Mouse (Mus musculus): ENCODE data around the gene Rnf41. TPM values are rescaled to one million over a fixed set of nuclear protein-coding genes. Genes with fewer than 3 reads are reported as not detected.

Rnf41 gene
- polyA plus RNA-seq, 1 experiment from 2014 or later: 105 TPM

DNA sequence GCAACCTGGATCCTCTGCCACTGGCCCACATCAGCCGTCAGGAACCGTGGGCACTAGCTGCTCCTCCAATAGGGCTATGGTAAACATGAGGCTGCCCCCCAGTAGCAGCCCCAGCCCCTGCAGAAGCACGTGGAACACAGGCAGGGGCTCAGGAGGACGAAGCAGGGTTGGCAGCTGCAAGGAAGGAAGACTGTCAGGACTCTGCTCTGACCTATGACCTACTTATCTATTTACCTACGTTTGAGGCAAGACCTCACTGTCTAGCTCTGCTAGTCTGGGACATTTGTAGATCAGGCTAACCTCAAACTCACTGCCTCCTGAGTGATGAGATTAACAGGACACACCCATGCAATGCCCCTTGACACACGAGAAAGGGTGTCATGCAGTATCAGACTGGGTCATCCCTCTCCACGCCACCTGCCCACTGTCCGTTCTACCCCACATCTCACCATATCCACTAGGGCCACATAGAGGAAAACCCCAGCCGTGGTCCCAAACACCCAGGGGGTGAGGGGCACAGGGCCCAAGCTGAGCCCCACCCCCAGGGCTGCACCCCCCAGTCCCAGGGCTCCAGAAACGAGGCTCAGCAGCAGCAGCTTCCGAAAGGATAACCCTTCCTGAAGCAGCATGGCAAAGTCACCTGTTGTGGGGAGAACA is 15.3 kb upstream of the Rnf41 start:
- H3K27me3 ChIP-seq (ENCODE audit: control insufficient read depth, insufficient read depth, low read depth, low read length): no peaks in the 10 kb centered on the region
- WGBS: 60% methylated on average over 11 of the region's 11 CpGs

DNA sequence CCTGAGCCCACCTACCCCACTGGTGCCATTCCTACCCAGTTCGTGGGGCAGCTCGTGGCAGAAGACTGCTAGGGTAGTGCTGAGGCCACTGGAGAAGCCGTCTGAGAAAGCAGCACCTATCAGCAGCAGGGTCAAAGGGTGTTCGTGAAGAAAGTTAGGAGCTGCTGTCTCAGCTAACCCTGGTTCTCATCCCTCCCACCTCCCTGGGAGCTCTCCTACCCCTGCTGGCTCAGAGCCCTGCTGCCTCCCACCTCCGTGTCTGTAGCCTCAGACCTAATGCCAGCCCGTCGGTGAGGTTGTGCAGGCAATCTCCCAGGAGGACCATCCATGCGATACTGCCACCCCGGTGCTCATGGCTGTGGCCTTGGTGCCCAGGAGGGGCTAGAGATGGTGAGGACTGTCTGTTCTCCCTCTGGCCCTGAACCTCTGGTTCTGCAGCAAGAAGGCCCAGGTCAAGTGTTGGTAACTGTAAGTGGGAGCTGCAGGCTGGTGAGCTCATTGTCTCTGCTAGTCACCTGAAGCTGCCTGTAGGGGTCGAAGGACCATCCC is 14.7 kb upstream of the Rnf41 start:
- ATAC-seq: no peak
- no peak overlapping the region for H3K4me3 ChIP-seq (ENCODE audit: low read depth, low read length)
- no peak overlapping the region for H3K27ac ChIP-seq (ENCODE audit: low read length)
- peaks cover 2% of the 10 kb centered on the region; the same call in 1 of the 2 replicates for H3K36me3 ChIP-seq (ENCODE audit: control insufficient read depth, insufficient read depth, low read length)
- WGBS: 75% methylated on average over 10 of the region's 10 CpGs
- no peak overlapping the region for H3K4me2 ChIP-seq (ENCODE audit: low read length)
- no peaks in the 10 kb centered on the region for H3K4me1 ChIP-seq (ENCODE audit: control insufficient read depth, insufficient read depth, low read length)
- H3K9me3 ChIP-seq (replicated peaks; ENCODE audit: control insufficient read depth, low read length, poor library complexity, severe bottlenecking): no peaks in the 10 kb centered on the region
- H3K27me3 ChIP-seq (ENCODE audit: control insufficient read depth, insufficient read depth, low read depth, low read length): no peaks in the 10 kb centered on the region
- H3K9ac ChIP-seq (ENCODE audit: low read depth, low read length): no peak overlapping the region

More for the DNA sequence above, 15.3 kb upstream of the Rnf41 start:
- H3K27ac ChIP-seq (ENCODE audit: low read length): no peak overlapping the region
- H3K9ac ChIP-seq (ENCODE audit: low read depth, low read length): no peak overlapping the region
- H3K4me2 ChIP-seq (ENCODE audit: low read length): no peak overlapping the region
- peaks cover 5% of the 10 kb centered on the region; the same call in 1 of the 2 replicates for H3K36me3 ChIP-seq (ENCODE audit: control insufficient read depth, insufficient read depth, low read length)
- no peak for ATAC-seq
- no peaks in the 10 kb centered on the region for H3K4me1 ChIP-seq (ENCODE audit: control insufficient read depth, insufficient read depth, low read length)
- no peak overlapping the region for H3K4me3 ChIP-seq (ENCODE audit: low read depth, low read length)
- no peaks in the 10 kb centered on the region for H3K9me3 ChIP-seq (replicated peaks; ENCODE audit: control insufficient read depth, low read length, poor library complexity, severe bottlenecking)

DNA sequence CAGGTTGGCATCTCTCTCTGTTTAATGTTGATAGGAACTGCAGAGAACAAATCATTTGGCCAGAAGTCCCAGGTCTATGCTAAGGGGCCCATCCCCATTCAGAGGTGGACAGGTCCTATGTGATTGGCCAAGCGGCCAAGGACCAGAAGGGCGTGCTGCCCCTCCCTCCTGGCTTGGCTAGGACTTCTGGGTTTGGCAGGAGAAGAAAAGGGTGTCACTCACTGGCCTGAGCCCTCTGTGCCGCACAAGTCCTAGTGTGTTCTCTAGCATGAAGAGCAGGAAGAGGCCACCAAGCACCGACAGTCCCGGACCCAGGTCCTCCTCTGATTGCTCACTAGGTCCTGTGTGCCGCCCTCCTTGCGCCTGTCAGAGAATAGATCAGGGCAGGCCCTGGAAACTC is 14.0 kb upstream of the Rnf41 start:
- 69% methylated on average over 7 of the region's 7 CpGs for WGBS
- Histone ChIP-seq H3K27ac (ENCODE audit: low read length) (no peak overlapping the region), H3K9ac (ENCODE audit: low read depth, low read length) (no peak overlapping the region), H3K36me3 (ENCODE audit: control insufficient read depth, insufficient read depth, low read length) (peaks cover 2% of the 10 kb centered on the region; the same call in 1 of the 2 replicates), H3K27me3 (ENCODE audit: control insufficient read depth, insufficient read depth, low read depth, low read length) (no peaks in the 10 kb centered on the region), H3K4me3 (ENCODE audit: low read depth, low read length) (no peak overlapping the region), H3K9me3 (replicated peaks; ENCODE audit: control insufficient read depth, low read length, poor library complexity, severe bottlenecking) (no peaks in the 10 kb centered on the region), H3K4me2 (ENCODE audit: low read length) (no peak overlapping the region), H3K4me1 (ENCODE audit: control insufficient read depth, insufficient read depth, low read length) (no peaks in the 10 kb centered on the region)
- no peak for ATAC-seq

DNA sequence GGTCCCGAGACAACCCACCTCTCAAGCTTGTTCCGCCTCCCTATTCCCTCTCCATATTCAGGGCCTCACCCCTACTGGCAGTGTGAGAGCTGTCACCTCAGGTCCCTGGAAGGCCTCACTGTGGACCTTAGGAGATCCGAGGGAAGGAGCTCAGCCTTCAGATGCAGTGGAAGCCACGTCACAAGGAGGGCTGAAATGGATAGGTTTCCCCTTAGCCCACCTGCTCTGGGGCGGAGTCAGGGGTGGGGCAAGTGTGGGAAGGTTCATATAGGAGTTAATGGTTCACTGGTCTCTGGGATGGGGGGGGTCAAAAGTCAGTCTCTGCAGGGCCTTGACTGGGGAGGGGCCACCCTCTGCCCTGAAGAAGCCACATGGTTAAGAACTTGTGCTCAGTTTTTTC is 11.1 kb upstream of the Rnf41 start:
- ATAC-seq: no peak
- 37% methylated on average over 5 of the region's 5 CpGs for WGBS
- Histone ChIP-seq H3K27ac (ENCODE audit: low read length) (no peak overlapping the region), H3K9me3 (replicated peaks; ENCODE audit: control insufficient read depth, low read length, poor library complexity, severe bottlenecking) (no peaks in the 10 kb centered on the region), H3K4me2 (ENCODE audit: low read length) (no peak overlapping the region), H3K36me3 (ENCODE audit: control insufficient read depth, insufficient read depth, low read length) (no peaks in the 10 kb centered on the region; the same call in 1 of the 2 replicates), H3K4me1 (ENCODE audit: control insufficient read depth, insufficient read depth, low read length) (no peaks in the 10 kb centered on the region), H3K27me3 (ENCODE audit: control insufficient read depth, insufficient read depth, low read depth, low read length) (no peaks in the 10 kb centered on the region), H3K9ac (ENCODE audit: low read depth, low read length) (no peak overlapping the region), H3K4me3 (ENCODE audit: low read depth, low read length) (no peak overlapping the region)

DNA sequence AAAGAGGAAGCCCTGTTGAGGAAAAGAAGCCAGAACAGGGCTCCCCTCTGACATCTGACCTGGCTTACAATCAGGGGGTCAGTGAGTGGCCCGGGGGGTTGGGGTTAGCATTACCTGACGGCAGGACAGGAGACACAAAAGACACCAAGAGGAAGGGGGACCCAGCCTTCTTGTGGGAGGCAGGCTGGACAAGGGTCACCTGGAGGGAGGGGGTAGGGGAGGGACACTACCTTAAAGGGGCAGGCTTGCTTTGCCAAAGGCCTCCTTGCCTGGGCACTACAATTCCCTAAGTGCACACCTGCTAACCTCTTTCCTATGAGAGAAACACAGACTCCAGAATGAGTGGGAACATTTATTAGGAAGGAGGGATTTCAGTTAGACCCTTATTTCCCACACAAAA is 10.4 kb upstream of the Rnf41 start, which contains the start of gene Slc39a5:
Gene Slc39a5, minus strand, starts transcription at position 174 of the 400 bp plus-strand sequence.
- H3K9ac ChIP-seq (ENCODE audit: low read depth, low read length): no peak within 1 kb of the TSS
- H3K36me3 ChIP-seq (ENCODE audit: control insufficient read depth, insufficient read depth, low read length): peaks cover 4% of the 10 kb centered on the region; the same call in 1 of the 2 replicates
- no peak within 1 kb of the TSS for H3K4me3 ChIP-seq (ENCODE audit: low read depth, low read length)
- H3K27ac ChIP-seq (ENCODE audit: low read length): no peak within 1 kb of the TSS
- 7% methylated on average over 2 of the region's 2 CpGs for WGBS
- no peaks in the 10 kb centered on the region for H3K4me1 ChIP-seq (ENCODE audit: control insufficient read depth, insufficient read depth, low read length)
- H3K9me3 ChIP-seq (replicated peaks; ENCODE audit: control insufficient read depth, low read length, poor library complexity, severe bottlenecking): no peaks in the 10 kb centered on the region
- no peak for ATAC-seq
- no peak within 1 kb of the TSS for H3K4me2 ChIP-seq (ENCODE audit: low read length)
- H3K27me3 ChIP-seq (ENCODE audit: control insufficient read depth, insufficient read depth, low read depth, low read length): no peaks in the 10 kb centered on the region

DNA sequence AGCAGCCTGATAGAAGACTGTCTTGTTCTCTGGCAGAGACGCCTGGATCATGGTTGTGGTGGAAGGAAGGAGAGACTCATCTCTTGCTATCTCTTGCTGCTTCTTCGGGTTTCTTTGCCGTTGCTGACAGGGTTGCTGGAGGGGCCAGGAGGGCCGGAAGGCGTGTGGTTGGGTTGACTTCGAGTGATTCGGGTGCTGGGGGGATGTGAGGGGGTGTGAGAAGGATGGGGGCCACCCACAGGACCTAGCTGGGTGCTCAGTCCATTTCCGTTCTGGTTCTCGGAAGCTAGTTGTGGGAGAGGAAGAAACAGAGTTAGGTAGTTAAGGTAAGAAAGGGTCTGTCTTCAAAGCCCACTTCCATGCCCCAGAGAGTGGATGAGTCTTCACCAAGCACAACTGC is 9.8 kb upstream of the Rnf41 start:
- 77% methylated on average over 9 of the region's 9 CpGs for WGBS
- H3K9me3 ChIP-seq (replicated peaks; ENCODE audit: control insufficient read depth, low read length, poor library complexity, severe bottlenecking): no peaks in the 10 kb centered on the region
- no peak overlapping the region for H3K4me2 ChIP-seq (ENCODE audit: low read length)
- no peak overlapping the region for H3K9ac ChIP-seq (ENCODE audit: low read depth, low read length)
- no peaks in the 10 kb centered on the region for H3K4me1 ChIP-seq (ENCODE audit: control insufficient read depth, insufficient read depth, low read length)
- H3K4me3 ChIP-seq (ENCODE audit: low read depth, low read length): no peak overlapping the region
- ATAC-seq: no peak
- H3K36me3 ChIP-seq (ENCODE audit: control insufficient read depth, insufficient read depth, low read length): peaks cover 4% of the 10 kb centered on the region; the same call in 1 of the 2 replicates
- H3K27ac ChIP-seq (ENCODE audit: low read length): no peak overlapping the region
- H3K27me3 ChIP-seq (ENCODE audit: control insufficient read depth, insufficient read depth, low read depth, low read length): no peaks in the 10 kb centered on the region

DNA sequence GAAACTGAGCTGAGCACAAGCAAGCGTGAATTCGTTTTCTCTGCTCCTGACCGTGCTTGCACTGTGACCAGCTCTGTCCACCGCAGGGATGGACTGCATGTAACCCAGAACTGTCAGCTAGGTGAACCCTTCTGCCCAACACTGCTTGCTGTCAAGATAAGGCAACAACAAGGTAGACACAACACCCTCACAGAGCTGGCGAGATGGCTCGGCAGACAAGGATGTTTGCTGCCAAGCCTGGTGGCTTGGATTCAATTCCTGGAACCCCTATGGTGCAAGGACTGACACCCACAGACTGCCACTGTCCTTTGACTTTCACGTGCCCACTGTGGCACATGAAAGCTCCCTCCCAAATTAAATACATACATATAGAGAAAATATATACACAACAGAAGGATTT is 7.5 kb upstream of the Rnf41 start:
- no peak for ATAC-seq
- Histone ChIP-seq H3K36me3 (ENCODE audit: control insufficient read depth, insufficient read depth, low read length) (peaks cover 4% of the 10 kb centered on the region; the same call in 1 of the 2 replicates), H3K4me1 (ENCODE audit: control insufficient read depth, insufficient read depth, low read length) (peaks cover 12% of the 10 kb centered on the region), H3K9me3 (replicated peaks; ENCODE audit: control insufficient read depth, low read length, poor library complexity, severe bottlenecking) (no peaks in the 10 kb centered on the region), H3K4me3 (ENCODE audit: low read depth, low read length) (no peak overlapping the region), H3K27ac (ENCODE audit: low read length) (no peak overlapping the region), H3K27me3 (ENCODE audit: control insufficient read depth, insufficient read depth, low read depth, low read length) (no peaks in the 10 kb centered on the region), H3K9ac (ENCODE audit: low read depth, low read length) (no peak overlapping the region), H3K4me2 (ENCODE audit: low read length) (no peak overlapping the region)
- WGBS: 88% methylated on average over 7 of the region's 7 CpGs

DNA sequence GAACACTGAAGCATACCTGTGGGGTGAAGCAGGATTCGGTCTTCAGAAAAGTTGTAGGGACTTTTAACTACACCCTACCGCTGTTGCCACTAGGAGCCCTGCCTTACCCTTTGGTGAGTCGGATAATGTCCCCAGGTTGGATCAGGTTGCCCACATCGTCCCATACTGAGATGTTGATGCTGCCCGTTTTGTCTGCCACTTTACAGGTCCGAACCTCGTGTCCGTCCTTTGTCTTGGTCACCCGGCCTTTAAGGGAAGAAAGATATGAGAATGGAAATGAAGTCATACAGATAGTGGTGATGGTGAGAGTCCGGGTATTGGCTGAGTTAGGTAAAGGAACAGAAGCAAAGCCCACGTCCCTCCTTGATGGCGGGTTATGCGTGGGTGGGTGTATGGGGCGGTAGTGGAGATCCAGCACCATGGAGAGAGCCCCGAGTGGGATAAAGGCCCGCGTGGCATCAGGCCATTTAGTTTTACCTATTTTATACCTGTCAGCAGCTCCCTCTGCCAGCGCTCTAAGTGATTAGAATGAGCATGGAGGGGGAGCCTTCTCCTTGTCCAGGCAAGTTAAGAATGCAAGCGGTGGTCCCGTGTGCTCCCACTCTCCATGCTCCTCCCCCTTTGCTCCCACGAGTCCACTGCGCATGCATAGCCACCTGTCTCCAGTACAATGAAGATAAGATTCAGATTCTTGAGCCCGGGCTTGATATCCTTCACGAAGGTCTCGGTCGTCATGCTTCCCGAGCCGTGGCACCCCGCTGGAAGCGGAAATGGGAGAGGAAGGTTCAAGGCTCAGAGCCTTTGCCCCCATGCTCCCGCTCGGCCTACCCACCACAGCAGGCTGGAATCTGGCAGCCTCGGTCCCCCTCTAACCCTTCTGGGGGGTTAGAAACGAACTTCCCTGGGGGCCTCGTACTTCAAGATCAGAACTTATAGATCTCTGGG is 2.6 kb upstream of the Rnf41 start:
- 16% methylated on average over 35 of the region's 35 CpGs for WGBS
- Histone ChIP-seq H3K4me2 (ENCODE audit: low read length) (peak overlapping the region; percentile 79), H3K27me3 (ENCODE audit: control insufficient read depth, insufficient read depth, low read depth, low read length) (no peaks in the 10 kb centered on the region), H3K36me3 (ENCODE audit: control insufficient read depth, insufficient read depth, low read length) (peaks cover 4% of the 10 kb centered on the region; the same call in 1 of the 2 replicates), H3K4me1 (ENCODE audit: control insufficient read depth, insufficient read depth, low read length) (peaks cover 38% of the 10 kb centered on the region), H3K9me3 (replicated peaks; ENCODE audit: control insufficient read depth, low read length, poor library complexity, severe bottlenecking) (no peaks in the 10 kb centered on the region), H3K9ac (ENCODE audit: low read depth, low read length) (peak overlapping the region; percentile 85), H3K27ac (ENCODE audit: low read length) (peak overlapping the region; percentile 89), H3K4me3 (ENCODE audit: low read depth, low read length) (peak overlapping the region; percentile 71)
- peak; percentile 52 for ATAC-seq

Data from midbrain, embryonic 16.5 days (tissue).